Mouse (Mus musculus) cerebellum, adult 2 months (tissue): ENCODE data around the gene Stxbp6.

ENCODE experiments used
- CTCF ChIP-seq: fragments of 200-500 bp; IDR thresholded peaks from 2 replicates; pipeline ENCODE4 v1.5.1; 2011; ENCODE audit warnings: low read depth, mild to moderate bottlenecking, control low read depth, low read length, moderate library complexity, borderline replicate concordance; ENCODE audit not compliant: insufficient read depth
- POLR2A ChIP-seq: fragments of 200-500 bp; IDR thresholded peaks from 2 replicates; pipeline ENCODE4 v1.6.1; 2011; ENCODE audit warnings: low read length, control low read depth, borderline replicate concordance; ENCODE audit not compliant: insufficient read depth

- no peak for TF ChIP-seq POLR2A
- no peak for TF ChIP-seq CTCF
These were observed 135.4 kb downstream of the Stxbp6 start for GRCm38 (mm10) chr12:44939106-44939505.
